Mouse (Mus musculus) midbrain, embryonic 13.5 days (tissue): ENCODE measurements around the gene Hspb1. TPM values are rescaled to one million over a fixed set of nuclear protein-coding genes. Genes with fewer than 3 reads are reported as not detected.
A peak's percentile ranks its signal among the peaks of the same experiment; 100 is the strongest.

Experiments used
- ATAC-seq: fragments of 200-750 bp; cut with Nextera tagmentation; 2 replicates; pipeline ENCODE4 v1.8.0; 2017; ENCODE audit warnings: mild to moderate bottlenecking, moderate TSS enrichment, moderate library complexity
- H3K27ac ChIP-seq: fragments of 300-500 bp; sonication (generic); 2 replicates; pipeline ENCODE4 v1.5.1; 2015; ENCODE audit warnings: inconsistent platforms, mild to moderate bottlenecking, moderate library complexity
- H3K27me3 ChIP-seq: fragments of 300-500 bp; sonication (generic); 2 replicates; pipeline ENCODE4 v1.6.1; 2015; ENCODE audit warnings: mild to moderate bottlenecking, inconsistent platforms
- H3K36me3 ChIP-seq: fragments of 300-500 bp; sonication (generic); 2 replicates; pipeline ENCODE4 v1.6.1; 2015; ENCODE audit warnings: mild to moderate bottlenecking, inconsistent platforms
- H3K4me1 ChIP-seq: fragments of 300-500 bp; sonication (generic); replicated peaks from 2 replicates; pipeline ENCODE4 v1.6.1; 2015; ENCODE audit warnings: inconsistent platforms
- H3K4me2 ChIP-seq: fragments of 300-500 bp; sonication (generic); replicated peaks from 2 replicates; pipeline ENCODE4 v1.6.1; 2015; ENCODE audit warnings: moderate library complexity, mild to moderate bottlenecking, inconsistent platforms
- H3K4me3 ChIP-seq: fragments of 300-500 bp; sonication (generic); replicated peaks from 2 replicates; pipeline ENCODE4 v1.5.1; 2015; ENCODE audit warnings: mild to moderate bottlenecking, inconsistent platforms
- H3K9ac ChIP-seq: fragments of 300-500 bp; sonication (generic); replicated peaks from 2 replicates; pipeline ENCODE4 v1.6.1; 2015; ENCODE audit warnings: mild to moderate bottlenecking, inconsistent platforms
- H3K9me3 ChIP-seq: fragments of 300-500 bp; sonication (generic); 2 replicates; pipeline ENCODE4 v1.6.1; 2016; ENCODE audit warnings: mild to moderate bottlenecking, inconsistent platforms
- WGBS: fragments of 180-500 bp; shearing (Covaris S2); methylation state at CpG from one replicate; pipeline ENCODE4 v1.1.7; 2015; 5-methylcytosine and 5-hydroxymethylcytosine counted together
- polyA plus RNA-seq: library from polyadenylated mRNA; unstranded; fragments of >200 nt; fragmentation: Nextera tagmentation; extraction: Ambion mirVana; gene quantifications from 2 replicates; pipeline ENCODE4 v1.2.1, GENCODE M21; 2015

Hspb1 gene
- polyA plus RNA-seq, 1 experiment from 2014 or later = 6.8 TPM

GRCm38 (mm10) chr5:135903551-135904151, 15.9 kb downstream of the Hspb1 start:
- peak overlapping the region; percentile 59 for H3K9ac ChIP-seq
- H3K4me1 ChIP-seq = peaks cover 36% of the 10 kb centered on the region

DNA sequence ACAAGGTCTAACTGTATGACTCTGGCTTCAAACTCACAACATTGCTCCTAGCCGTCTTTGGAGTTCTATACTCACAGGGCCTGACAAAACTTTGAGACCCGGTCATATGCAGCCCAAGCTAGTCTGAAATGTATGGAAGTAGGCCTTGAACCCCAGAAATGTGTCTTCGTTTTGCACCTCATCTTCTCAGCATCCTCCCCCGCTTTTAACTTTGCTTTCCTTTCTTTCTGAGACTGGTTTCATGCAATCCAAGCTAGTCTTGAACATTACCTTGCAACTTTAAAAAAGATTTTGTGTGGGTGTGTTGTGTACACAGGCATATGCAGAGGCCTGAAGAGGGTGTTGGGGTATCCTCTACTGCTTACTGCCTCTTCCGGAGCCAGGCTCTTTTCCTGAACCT, 16.5 kb downstream of the Hspb1 start:
- peak overlapping the region; percentile 59; the same call in 1 of the 2 replicates for H3K9ac ChIP-seq
- no peak for ATAC-seq
- peak overlapping the region; percentile 67 for H3K4me2 ChIP-seq
- peak overlapping the region; percentile 35; the same call in 1 of the 2 replicates for H3K4me3 ChIP-seq
- peaks cover 36% of the 10 kb centered on the region for H3K36me3 ChIP-seq
- WGBS = 62% methylated on average over 5 of the region's 5 CpGs
- peaks cover 40% of the 10 kb centered on the region for H3K4me1 ChIP-seq
- no peaks in the 10 kb centered on the region for H3K27me3 ChIP-seq
- H3K9me3 ChIP-seq = no peaks in the 10 kb centered on the region
- H3K27ac ChIP-seq = peak overlapping the region; percentile 87

More at GRCm38 (mm10) chr5:135903551-135904151, 15.9 kb downstream of the Hspb1 start:
- ATAC-seq = peak; percentile 98
- H3K36me3 ChIP-seq = peaks cover 30% of the 10 kb centered on the region
- peak overlapping the region; percentile 35 for H3K4me3 ChIP-seq
- H3K27me3 ChIP-seq = no peaks in the 10 kb centered on the region
- H3K4me2 ChIP-seq = peak overlapping the region; percentile 67
- H3K9me3 ChIP-seq = no peaks in the 10 kb centered on the region
- under 1% methylated on average over 30 of the region's 30 CpGs for WGBS
- peak overlapping the region; percentile 87 for H3K27ac ChIP-seq

DNA sequence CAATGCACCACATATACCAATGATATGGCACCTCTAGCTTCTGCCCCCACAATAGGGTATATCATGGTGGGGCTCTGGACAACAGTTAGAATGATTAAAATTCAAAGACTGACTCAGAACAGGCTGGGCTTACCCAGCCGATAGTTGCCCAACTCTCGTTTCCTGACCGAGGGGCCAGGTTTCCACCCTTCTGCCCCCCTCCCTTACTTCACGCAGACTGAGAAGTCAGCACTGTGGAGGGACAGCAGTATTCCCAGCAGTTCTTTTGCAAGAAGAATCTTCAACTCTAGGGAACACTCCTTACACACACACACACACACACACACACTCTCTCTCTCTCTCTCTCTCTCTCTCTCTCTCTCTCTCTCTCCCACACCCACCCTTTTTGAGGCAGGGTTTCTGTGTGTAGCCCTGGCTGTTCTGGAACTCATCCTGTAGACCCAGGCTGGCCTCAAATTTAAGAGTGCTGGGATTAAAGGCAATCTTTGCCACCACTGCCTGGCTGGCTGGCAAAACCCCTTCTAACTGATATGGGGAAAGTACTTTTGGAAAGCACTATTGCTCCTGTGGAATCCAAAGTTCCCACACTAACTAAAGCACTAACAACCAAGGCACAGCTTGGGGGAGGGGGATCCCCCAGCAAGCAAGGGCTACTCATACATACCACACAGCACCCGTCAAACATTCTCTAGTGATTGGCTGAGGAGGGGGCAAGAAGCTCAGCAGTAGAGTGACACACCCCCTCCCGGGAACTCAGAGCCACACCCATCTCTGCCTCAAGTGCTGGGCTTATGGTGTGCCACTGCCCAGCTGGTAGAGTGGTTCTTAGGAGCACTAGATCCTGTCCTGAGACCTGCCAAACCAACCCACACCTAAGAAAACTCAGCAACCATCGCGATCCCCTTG, 17.9 kb downstream of the Hspb1 start:
- WGBS = 65% methylated on average over 8 of the region's 8 CpGs

GRCm38 (mm10) chr5:135906846-135907245, 19.1 kb downstream of the Hspb1 start:
- Histone ChIP-seq H3K4me1 (peaks cover 40% of the 10 kb centered on the region), H3K9me3 (no peaks in the 10 kb centered on the region), H3K4me3 (no peak overlapping the region), H3K27me3 (no peaks in the 10 kb centered on the region), H3K36me3 (peaks cover 62% of the 10 kb centered on the region), H3K9ac (no peak overlapping the region), H3K27ac (no peak overlapping the region), H3K4me2 (no peak overlapping the region)
- ATAC-seq = no peak
- WGBS = 83% methylated on average over 4 of the region's 4 CpGs

More for the DNA sequence above, 17.9 kb downstream of the Hspb1 start:
- Histone ChIP-seq H3K4me1 (peaks cover 40% of the 10 kb centered on the region), H3K9me3 (no peaks in the 10 kb centered on the region), H3K9ac (no peak overlapping the region), H3K27ac (no peak overlapping the region), H3K36me3 (peaks cover 49% of the 10 kb centered on the region), H3K4me3 (no peak overlapping the region), H3K4me2 (no peak overlapping the region), H3K27me3 (no peaks in the 10 kb centered on the region)
- no peak for ATAC-seq

DNA sequence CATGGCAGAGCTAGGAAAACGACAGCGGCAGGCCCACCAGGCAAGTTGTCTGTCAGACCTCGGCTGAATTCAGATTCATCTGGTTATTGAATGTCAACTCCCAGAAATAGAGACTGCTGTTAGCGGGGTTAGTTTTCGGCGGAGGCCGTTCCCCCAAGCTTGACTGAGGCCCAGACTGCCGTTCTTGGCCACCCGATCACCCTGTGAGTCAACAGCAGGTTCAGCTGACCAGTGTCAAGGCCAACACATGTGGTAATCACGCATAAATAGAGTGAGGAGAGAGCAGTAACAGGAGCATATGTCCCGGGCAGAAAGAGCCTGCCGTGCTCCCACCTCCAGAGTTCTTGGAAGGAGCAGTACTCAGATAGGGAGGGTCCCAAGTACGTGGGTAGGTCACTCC, 19.5 kb downstream of the Hspb1 start:
- WGBS = 83% methylated on average over 13 of the region's 13 CpGs
- H3K4me3 ChIP-seq = no peak overlapping the region

GRCm38 (mm10) chr5:135908185-135908584, 20.5 kb downstream of the Hspb1 start:
- peaks cover 74% of the 10 kb centered on the region for H3K36me3 ChIP-seq
- H3K27ac ChIP-seq = no peak overlapping the region
- H3K4me2 ChIP-seq = no peak overlapping the region
- no peak for ATAC-seq
- no peak overlapping the region for H3K4me3 ChIP-seq
- H3K9me3 ChIP-seq = no peaks in the 10 kb centered on the region
- H3K9ac ChIP-seq = no peak overlapping the region
- H3K27me3 ChIP-seq = no peaks in the 10 kb centered on the region
- 69% methylated on average over 12 of the region's 12 CpGs for WGBS
- H3K4me1 ChIP-seq = peaks cover 37% of the 10 kb centered on the region

More for the DNA sequence above, 19.5 kb downstream of the Hspb1 start:
- no peak overlapping the region for H3K27ac ChIP-seq
- ATAC-seq = no peak
- H3K4me1 ChIP-seq = peaks cover 40% of the 10 kb centered on the region
- peaks cover 66% of the 10 kb centered on the region for H3K36me3 ChIP-seq
- no peak overlapping the region for H3K4me2 ChIP-seq
- no peak overlapping the region for H3K9ac ChIP-seq
- H3K27me3 ChIP-seq = no peaks in the 10 kb centered on the region
- H3K9me3 ChIP-seq = no peaks in the 10 kb centered on the region

DNA sequence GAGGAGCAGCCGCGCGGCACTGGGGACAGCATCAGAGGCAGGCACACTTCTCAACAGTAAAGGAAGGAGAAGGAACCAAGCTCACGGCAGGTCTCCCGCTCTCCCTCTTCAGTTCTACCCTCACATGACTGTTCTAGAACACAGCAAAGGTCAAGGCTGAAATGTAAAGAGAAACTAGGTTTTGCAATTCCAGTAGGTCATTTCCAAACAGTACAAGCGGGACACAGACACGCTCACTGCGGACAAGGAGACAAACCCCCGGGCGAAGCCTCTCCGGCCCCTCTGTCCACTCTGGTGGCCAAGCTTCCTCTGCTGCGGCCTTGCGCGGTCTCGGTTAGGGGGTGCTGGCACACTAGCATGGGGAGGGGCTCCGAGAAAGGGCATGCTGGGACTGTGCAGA, 21.3 kb downstream of the Hspb1 start:
- Histone ChIP-seq H3K4me3 (no peak overlapping the region), H3K36me3 (peaks cover 82% of the 10 kb centered on the region), H3K27me3 (no peaks in the 10 kb centered on the region), H3K9me3 (no peaks in the 10 kb centered on the region), H3K9ac (no peak overlapping the region), H3K4me1 (peaks cover 30% of the 10 kb centered on the region), H3K27ac (no peak overlapping the region; the same call in 1 of the 2 replicates), H3K4me2 (no peak overlapping the region)
- no peak for ATAC-seq
- WGBS = 95% methylated on average over 16 of the region's 16 CpGs

DNA sequence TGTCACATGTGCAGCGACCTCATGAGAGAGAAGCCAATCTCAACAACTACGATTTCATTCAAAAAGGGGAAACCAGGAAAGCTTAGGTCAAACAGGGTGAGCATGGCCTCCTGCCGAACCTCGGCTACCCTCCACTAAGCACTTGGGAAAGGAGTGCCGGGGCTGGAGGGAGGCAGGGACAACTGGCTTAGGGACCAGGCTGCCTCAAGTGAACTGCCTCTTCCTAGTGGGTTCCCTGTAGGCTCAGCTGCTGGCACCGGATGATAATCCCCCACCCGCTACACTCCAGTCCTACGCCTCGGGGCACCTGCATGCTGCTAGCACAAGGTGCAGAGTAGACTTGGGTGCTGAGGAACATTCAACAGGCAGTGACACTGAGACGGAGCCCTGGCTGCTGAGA, 21.9 kb downstream of the Hspb1 start:
- no peak overlapping the region for H3K9ac ChIP-seq
- peaks cover 26% of the 10 kb centered on the region; the same call in 1 of the 2 replicates for H3K4me1 ChIP-seq
- no peaks in the 10 kb centered on the region for H3K27me3 ChIP-seq
- H3K9me3 ChIP-seq = no peaks in the 10 kb centered on the region
- 88% methylated on average over 10 of the region's 10 CpGs for WGBS
- H3K27ac ChIP-seq = no peak overlapping the region
- H3K36me3 ChIP-seq = peaks cover 86% of the 10 kb centered on the region
- ATAC-seq = no peak
- H3K4me3 ChIP-seq = no peak overlapping the region
- no peak overlapping the region for H3K4me2 ChIP-seq

GRCm38 (mm10) chr5:135910813-135911212, 23.1 kb downstream of the Hspb1 start:
- Histone ChIP-seq H3K9ac (no peak overlapping the region), H3K9me3 (no peaks in the 10 kb centered on the region), H3K36me3 (peaks cover 92% of the 10 kb centered on the region), H3K27ac (no peak overlapping the region), H3K4me3 (no peak overlapping the region), H3K4me2 (no peak overlapping the region), H3K27me3 (no peaks in the 10 kb centered on the region), H3K4me1 (0 out of 2 replicates have a peak, but pooled peaks cover 23% of the 10 kb centered on the region)
- 93% methylated on average over 25 of the region's 25 CpGs for WGBS
- ATAC-seq = no peak

- no peak for ATAC-seq
- no peaks in the 10 kb centered on the region for H3K9me3 ChIP-seq
- no peak overlapping the region for H3K4me2 ChIP-seq
- no peak overlapping the region for H3K27ac ChIP-seq
- no peak overlapping the region for H3K4me3 ChIP-seq
- no peak overlapping the region for H3K9ac ChIP-seq
- 92% methylated on average over 11 of the region's 11 CpGs for WGBS
- no peaks in the 10 kb centered on the region for H3K27me3 ChIP-seq
- H3K4me1 ChIP-seq = 0 out of 2 replicates have a peak, but pooled peaks cover 21% of the 10 kb centered on the region
- peaks cover 92% of the 10 kb centered on the region for H3K36me3 ChIP-seq
Observed at GRCm38 (mm10) chr5:135911633-135912220, 24.0 kb downstream of the Hspb1 start.

DNA sequence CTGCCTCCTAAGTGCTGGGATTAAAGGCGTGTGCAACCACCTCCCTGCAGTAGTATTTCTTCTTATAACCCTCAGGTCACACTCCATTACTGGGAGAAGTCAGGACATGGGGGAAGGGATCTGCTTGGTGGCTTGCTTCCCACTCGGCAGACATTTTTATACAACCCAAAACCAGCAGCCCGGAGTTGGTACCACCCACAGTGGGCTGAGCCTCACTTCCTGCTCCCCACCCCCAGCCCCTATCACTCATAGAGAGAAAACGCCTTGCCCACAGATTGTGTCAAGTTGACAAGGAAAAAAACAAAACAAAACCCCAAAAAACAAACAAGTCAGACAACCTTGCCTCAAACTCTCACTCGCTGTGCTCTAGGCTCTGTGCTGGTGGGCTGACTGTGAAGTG, 25.5 kb downstream of the Hspb1 start:
- ATAC-seq = no peak
- 90% methylated on average over 5 of the region's 5 CpGs for WGBS
- peaks cover 94% of the 10 kb centered on the region for H3K36me3 ChIP-seq

GRCm38 (mm10) chr5:135914156-135914555, 26.4 kb downstream of the Hspb1 start:
- no peaks in the 10 kb centered on the region for H3K9me3 ChIP-seq
- H3K36me3 ChIP-seq = peaks cover 95% of the 10 kb centered on the region
- no peak overlapping the region for H3K4me2 ChIP-seq
- no peak overlapping the region for H3K9ac ChIP-seq
- 0 out of 2 replicates have a peak, but pooled peaks cover 6% of the 10 kb centered on the region for H3K4me1 ChIP-seq
- H3K27ac ChIP-seq = no peak overlapping the region
- no peaks in the 10 kb centered on the region for H3K27me3 ChIP-seq
- no peak for ATAC-seq
- no peak overlapping the region for H3K4me3 ChIP-seq
- 92% methylated on average over 6 of the region's 6 CpGs for WGBS

More for the DNA sequence above, 25.5 kb downstream of the Hspb1 start:
- Histone ChIP-seq H3K9me3 (no peaks in the 10 kb centered on the region), H3K9ac (no peak overlapping the region), H3K27me3 (no peaks in the 10 kb centered on the region), H3K4me2 (no peak overlapping the region), H3K27ac (no peak overlapping the region), H3K4me3 (no peak overlapping the region), H3K4me1 (0 out of 2 replicates have a peak, but pooled peaks cover 10% of the 10 kb centered on the region)
